Comparison of ENCODE assay signal across 8 mouse cellular contexts in genomic region chr3:121262521-121263204, GRCm38 (mm10). TPM values are rescaled to one million over a fixed set of nuclear protein-coding genes. Genes with fewer than 3 reads are reported as not detected.
DNase-seq lines count a peak whose midpoint lies in the region; ATAC-seq and TF ChIP-seq lines count a peak whose summit lies in the region.

No protein-coding gene starts in this region.

- no peak for TF ChIP-seq CTCF in kidney, adult 2 months (conservative IDR thresholded peaks at IDR 0.05; ENCODE audit: insufficient read depth, insufficient read length, low read depth, low read length)

- H3K27ac ChIP-seq in kidney, adult 2 months (ENCODE audit: insufficient read depth, low read depth, low read length): peak overlapping the region; percentile 87
- peak overlapping the region; percentile 91 for H3K27ac ChIP-seq in liver, embryonic 15.5 days (replicated peaks)
- H3K27ac ChIP-seq in stomach, embryonic 15.5 days: peak overlapping the region; percentile 53; the same call in 1 of the 2 replicates

- no peak for TF ChIP-seq POLR2A in kidney, adult 2 months (IDR thresholded peaks at IDR 0.05; ENCODE audit: low read depth, low read length)

- peak; percentile 78 for ATAC-seq in liver, embryonic 15.5 days (ENCODE audit: insufficient read depth)
- peak; percentile 86 for ATAC-seq in stomach, embryonic 15.5 days (ENCODE audit: insufficient read depth, low FRiP score, low read depth)

- WGBS in kidney, adult 2 months: 1% methylated on average over 97 of the region's 97 CpGs
- under 1% methylated on average over 97 of the region's 97 CpGs for WGBS in liver, embryonic 15.5 days (ENCODE audit: insufficient replicate concordance)
- WGBS in stomach, embryonic 15.5 days: under 1% methylated on average over 84 of the region's 97 CpGs

- no peaks in the 10 kb centered on the region for H3K27me3 ChIP-seq in kidney, adult 2 months (replicated peaks; ENCODE audit: control insufficient read depth, insufficient read depth, low read length)
- H3K27me3 ChIP-seq in liver, embryonic 15.5 days: peaks cover 11% of the 10 kb centered on the region
- H3K27me3 ChIP-seq in stomach, embryonic 15.5 days (replicated peaks): peaks cover 30% of the 10 kb centered on the region

- H3K9me3 ChIP-seq in liver, embryonic 15.5 days (replicated peaks): no peaks in the 10 kb centered on the region
- H3K9me3 ChIP-seq in stomach, embryonic 15.5 days: no peaks in the 10 kb centered on the region

- peak overlapping the region; percentile 68 for H3K4me3 ChIP-seq in kidney, adult 2 months (ENCODE audit: insufficient read depth, low read depth, low read length)
- peak overlapping the region; percentile 80 for H3K4me3 ChIP-seq in liver, embryonic 15.5 days (replicated peaks)
- peak overlapping the region; percentile 66 for H3K4me3 ChIP-seq in stomach, embryonic 15.5 days (replicated peaks)

- peak; percentile 36 to 67 for DNase-seq in urinary bladder, adult 18-20 months (ENCODE audit: low spot score in 2 of 2)
- DNase-seq in urinary bladder, postnatal 10 days (ENCODE audit: low spot score): no peak
- peak; percentile 46 for DNase-seq in embryo, embryonic 11.5 days (ENCODE audit: low read depth, low spot score)
- DNase-seq in gastrocnemius, postnatal 4 days (ENCODE audit: low spot score in 2 of 2): peak; percentile 59 to 74
- peak; percentile 56 for DNase-seq in kidney, adult 2 months
- peak; percentile 22 to 29 for DNase-seq in natural killer cell, adult 2 months (ENCODE audit: low spot score in 2 of 2)

- no peaks in the 10 kb centered on the region for H3K36me3 ChIP-seq in kidney, adult 2 months (ENCODE audit: control insufficient read depth, insufficient read depth, low read length)
- peaks cover 13% of the 10 kb centered on the region; the same call in 1 of the 2 replicates for H3K36me3 ChIP-seq in liver, embryonic 15.5 days (replicated peaks)
- H3K36me3 ChIP-seq in stomach, embryonic 15.5 days: no peaks in the 10 kb centered on the region

- peak overlapping the region; percentile 96 for H3K4me2 ChIP-seq in liver, embryonic 15.5 days
- peak overlapping the region; percentile 98 for H3K4me2 ChIP-seq in stomach, embryonic 15.5 days

- peak overlapping the region; percentile 95 for H3K9ac ChIP-seq in liver, embryonic 15.5 days
- peak overlapping the region; percentile 47 for H3K9ac ChIP-seq in stomach, embryonic 15.5 days

- peaks cover 5% of the 10 kb centered on the region; the same call in 1 of the 2 replicates for H3K4me1 ChIP-seq in kidney, adult 2 months (ENCODE audit: control insufficient read depth, insufficient read depth, low read length)
- peaks cover 85% of the 10 kb centered on the region for H3K4me1 ChIP-seq in liver, embryonic 15.5 days (replicated peaks)
- H3K4me1 ChIP-seq in stomach, embryonic 15.5 days: peaks cover 5% of the 10 kb centered on the region

RNA-seq across cellular contexts. Expression of gene Tmem56, which starts 20.2 kb away (rescaled TPM):
- 1 to 10 TPM; 3.0 to 5.4 TPM for total RNA-seq in gastrocnemius, postnatal 4 days (2021)
- polyA plus RNA-seq in kidney, adult 2 months (2012; rRNA removed): 2.5 and 2.7 TPM in 2 replicates
- 14.9 and 15.4 TPM in 2 replicates for polyA plus RNA-seq in liver, embryonic 15.5 days (2015; fragmentation: Nextera tagmentation; extraction: Ambion mirVana)
- polyA plus RNA-seq in stomach, embryonic 15.5 days (2015; fragmentation: Nextera tagmentation; extraction: Ambion mirVana): 2.1 and 2.7 TPM in 2 replicates

RNA-seq across cellular contexts. Expression of gene Alg14, which starts 28.9 kb away (rescaled TPM):
- 10 to 100 TPM; 10.7 to 14.0 TPM for total RNA-seq in gastrocnemius, postnatal 4 days (2021)
- polyA plus RNA-seq in kidney, adult 2 months (2012; rRNA removed): 19.8 and 22.9 TPM in 2 replicates
- 12.7 and 13.5 TPM in 2 replicates for polyA plus RNA-seq in liver, embryonic 15.5 days (2015; fragmentation: Nextera tagmentation; extraction: Ambion mirVana)
- polyA plus RNA-seq in stomach, embryonic 15.5 days (2015; fragmentation: Nextera tagmentation; extraction: Ambion mirVana): 44.1 and 44.9 TPM in 2 replicates
